Mouse (Mus musculus) embryonic facial prominence, embryonic 13.5 days (tissue): ENCODE data around the gene Vpreb3. TPM values are rescaled to one million over a fixed set of nuclear protein-coding genes. Genes with fewer than 3 reads are reported as not detected.
"Not testable (repeated sequence)": the region's sequence is repeated elsewhere in the genome, so short reads cannot be mapped to it uniquely, and the experiment has no call there.

Experiments
- ATAC-seq: fragments of 200-750 bp; cut with Nextera tagmentation; 2 replicates; pipeline ENCODE4 v1.8.0; 2017; ENCODE audit warnings: low read depth; ENCODE audit not compliant: insufficient number of reproducible peaks, insufficient read depth, low FRiP score, low TSS enrichment
- H3K27ac ChIP-seq: fragments of 300-500 bp; sonication (generic); 2 replicates; pipeline ENCODE4 v1.5.1; 2015; ENCODE audit warnings: moderate library complexity, mild to moderate bottlenecking, inconsistent platforms
- H3K27me3 ChIP-seq: fragments of 300-500 bp; sonication (generic); 2 replicates; pipeline ENCODE4 v1.6.1; 2015; ENCODE audit warnings: mild to moderate bottlenecking, inconsistent platforms
- H3K36me3 ChIP-seq: fragments of 300-500 bp; sonication (generic); 2 replicates; pipeline ENCODE4 v1.6.1; 2015; ENCODE audit warnings: mild to moderate bottlenecking, inconsistent platforms
- H3K4me1 ChIP-seq: fragments of 300-500 bp; sonication (generic); 2 replicates; pipeline ENCODE4 v1.6.1; 2015; ENCODE audit warnings: inconsistent platforms
- H3K4me2 ChIP-seq: fragments of 300-500 bp; sonication (generic); 2 replicates; pipeline ENCODE4 v1.6.1; 2015; ENCODE audit warnings: moderate library complexity, mild to moderate bottlenecking, inconsistent platforms
- H3K4me3 ChIP-seq: fragments of 300-500 bp; sonication (generic); 2 replicates; pipeline ENCODE4 v1.5.1; 2015; ENCODE audit warnings: mild to moderate bottlenecking, inconsistent platforms
- H3K9ac ChIP-seq: fragments of 300-500 bp; sonication (generic); 2 replicates; pipeline ENCODE4 v1.6.1; 2015; ENCODE audit warnings: mild to moderate bottlenecking, inconsistent platforms
- H3K9me3 ChIP-seq: fragments of 300-500 bp; sonication (generic); 2 replicates; pipeline ENCODE4 v1.6.1; 2016; ENCODE audit warnings: inconsistent platforms
- WGBS: fragments of 180-500 bp; shearing (Covaris S2); methylation state at CpG from one replicate; pipeline ENCODE4 v1.1.7; 2015; ENCODE audit warnings: mixed read lengths; 5-methylcytosine and 5-hydroxymethylcytosine counted together
- polyA plus RNA-seq: library from polyadenylated mRNA; unstranded; fragments of >200 nt; fragmentation: Nextera tagmentation; extraction: Ambion mirVana; gene quantifications from 2 replicates; pipeline ENCODE4 v1.2.1, GENCODE M21; 2015

Gene Vpreb3
- polyA plus RNA-seq, 1 experiment from 2014 or later = 0.37 TPM

DNA sequence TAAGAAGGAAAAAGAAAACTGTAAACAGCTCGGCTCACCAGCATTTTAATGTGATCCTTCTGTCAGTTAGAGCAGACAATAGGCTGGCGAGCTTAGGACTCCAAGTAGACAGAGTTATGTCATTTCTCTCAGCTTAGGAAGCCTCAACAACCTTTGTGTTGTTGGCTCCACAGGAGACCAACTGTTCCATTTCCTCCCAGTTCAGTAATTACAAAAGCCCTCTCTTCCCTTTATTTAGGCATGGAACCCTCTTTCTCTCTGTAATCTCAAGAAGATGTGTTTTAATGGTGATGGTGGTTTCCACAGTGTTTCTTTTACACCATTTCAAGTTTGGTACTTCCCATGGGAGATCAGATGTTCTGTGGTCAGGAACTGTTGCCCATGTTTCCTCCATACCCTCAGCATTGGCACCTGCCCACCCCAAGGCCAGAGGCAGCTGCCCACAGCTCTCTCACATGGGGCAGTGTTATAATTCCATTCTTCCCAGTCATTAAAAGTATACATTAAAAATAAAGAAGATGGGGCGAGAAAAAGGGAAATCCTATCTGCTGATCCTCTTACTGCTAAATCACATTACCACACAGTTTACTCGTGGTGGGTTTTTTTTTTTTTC lies 47.7 kb downstream of the Vpreb3 start:
- no peaks in the 10 kb centered on the region for H3K36me3 ChIP-seq
- no peak for ATAC-seq

DNA sequence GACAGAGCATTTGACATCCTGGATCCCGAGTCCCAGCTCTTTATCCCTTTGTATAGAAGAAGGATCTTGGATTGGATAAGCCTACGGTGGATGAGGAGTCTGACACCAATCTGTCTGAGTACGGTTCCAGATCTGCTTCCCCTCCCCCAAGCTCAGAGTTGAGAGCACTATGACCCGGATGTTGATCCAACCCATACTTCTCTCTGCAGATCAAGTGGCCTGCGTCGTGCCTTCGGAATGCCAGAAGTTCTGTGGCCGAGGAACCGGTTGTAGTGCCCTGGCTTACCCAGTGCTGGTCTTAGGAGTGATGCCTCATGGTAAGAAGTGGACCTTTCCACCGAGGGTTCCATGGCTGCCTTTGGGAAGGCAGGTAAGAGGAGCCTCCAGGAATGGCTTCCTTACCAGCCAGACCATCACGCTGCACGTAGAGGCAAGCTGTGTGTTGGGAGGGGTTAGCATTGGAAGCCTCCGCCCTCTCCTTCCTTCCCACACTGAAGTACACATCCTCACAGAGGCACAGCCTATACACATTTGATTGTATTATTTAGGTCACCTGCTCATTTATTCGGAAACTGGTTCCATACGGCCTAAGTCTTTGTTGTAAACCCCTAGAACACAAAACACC lies 50.9 kb downstream of the Vpreb3 start:
- no peaks in the 10 kb centered on the region for H3K4me1 ChIP-seq
- no peaks in the 10 kb centered on the region for H3K27me3 ChIP-seq
- no peak overlapping the region for H3K4me2 ChIP-seq
- H3K9me3 ChIP-seq = no peaks in the 10 kb centered on the region
- ATAC-seq = no peak
- H3K27ac ChIP-seq = no peak overlapping the region
- no peak overlapping the region for H3K4me3 ChIP-seq
- no peaks in the 10 kb centered on the region for H3K36me3 ChIP-seq
- no peak overlapping the region for H3K9ac ChIP-seq
- WGBS = 87% methylated on average over 15 of the region's 15 CpGs

More for the DNA sequence above, 47.7 kb downstream of the Vpreb3 start:
- Histone ChIP-seq H3K27me3 (no peaks in the 10 kb centered on the region), H3K27ac (no peak overlapping the region), H3K4me1 (no peaks in the 10 kb centered on the region), H3K4me3 (no peak overlapping the region), H3K4me2 (no peak overlapping the region), H3K9ac (no peak overlapping the region), H3K9me3 (no peaks in the 10 kb centered on the region)
- WGBS = 54% methylated on average over 4 of the region's 4 CpGs

DNA sequence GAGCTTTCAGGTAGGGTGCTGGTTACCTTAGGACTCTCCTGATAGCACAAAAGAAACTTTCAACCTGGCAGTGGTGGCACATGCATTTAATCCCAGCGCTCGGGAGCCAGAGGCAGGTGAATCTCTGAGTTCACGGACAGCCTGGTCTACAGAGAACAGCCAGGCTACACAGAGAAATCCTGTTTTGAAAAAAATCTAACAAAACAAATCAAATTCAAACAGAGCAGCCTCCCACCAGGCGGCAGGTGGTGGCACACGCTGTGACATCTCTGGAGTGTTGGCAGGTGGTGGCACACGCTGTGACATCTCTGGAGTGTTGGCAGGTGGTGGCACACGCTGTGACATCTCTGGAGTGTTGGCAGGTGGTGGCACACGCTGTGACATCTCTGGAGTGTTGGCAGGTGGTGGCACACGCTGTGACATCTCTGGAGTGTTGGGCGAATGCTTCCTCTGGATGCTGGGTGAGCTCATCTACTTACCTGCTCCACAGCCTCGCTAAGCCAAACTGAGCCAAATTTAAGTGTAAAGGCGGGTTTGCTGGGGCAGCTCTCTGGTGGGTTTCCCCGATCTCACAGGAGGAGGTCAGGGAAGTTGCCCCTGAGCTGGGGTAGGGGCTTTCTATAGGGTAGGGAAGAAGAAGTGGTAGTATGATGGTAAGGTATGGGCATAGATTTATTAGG lies 51.8 kb downstream of the Vpreb3 start:
- H3K36me3 ChIP-seq, ATAC-seq, H3K9ac ChIP-seq, H3K9me3 ChIP-seq, H3K27me3 ChIP-seq, H3K27ac ChIP-seq, H3K4me2 ChIP-seq, H3K4me3 ChIP-seq, H3K4me1 ChIP-seq: not testable (repeated sequence)
- WGBS = 79% methylated on average over 13 of the region's 13 CpGs

DNA sequence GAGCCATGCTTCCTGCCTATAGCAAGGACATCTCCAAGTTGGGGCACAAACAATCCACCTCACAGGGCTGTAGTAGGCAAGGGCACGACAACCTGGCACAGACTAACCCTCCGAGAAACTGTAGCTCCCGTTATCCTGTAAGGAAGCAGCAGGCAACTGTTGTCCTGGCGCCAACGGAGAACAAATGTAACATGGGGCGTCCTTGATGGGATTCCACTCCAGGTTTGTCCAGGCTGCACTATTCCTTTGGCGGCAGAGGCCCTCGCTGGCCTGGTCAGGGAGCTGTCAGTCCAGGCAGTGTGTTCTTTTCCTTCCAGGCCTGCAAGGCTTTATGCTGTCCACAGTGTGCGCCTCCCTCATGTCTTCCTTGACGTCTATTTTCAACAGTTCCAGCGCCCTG lies 52.6 kb downstream of the Vpreb3 start:
- H3K9ac ChIP-seq = no peak overlapping the region
- no peak for ATAC-seq
- H3K36me3 ChIP-seq = no peaks in the 10 kb centered on the region
- 88% methylated on average over 11 of the region's 11 CpGs for WGBS
- H3K4me2 ChIP-seq = no peak overlapping the region
- no peaks in the 10 kb centered on the region for H3K4me1 ChIP-seq
- no peaks in the 10 kb centered on the region for H3K27me3 ChIP-seq
- no peaks in the 10 kb centered on the region for H3K9me3 ChIP-seq
- H3K4me3 ChIP-seq = no peak overlapping the region
- H3K27ac ChIP-seq = no peak overlapping the region

DNA sequence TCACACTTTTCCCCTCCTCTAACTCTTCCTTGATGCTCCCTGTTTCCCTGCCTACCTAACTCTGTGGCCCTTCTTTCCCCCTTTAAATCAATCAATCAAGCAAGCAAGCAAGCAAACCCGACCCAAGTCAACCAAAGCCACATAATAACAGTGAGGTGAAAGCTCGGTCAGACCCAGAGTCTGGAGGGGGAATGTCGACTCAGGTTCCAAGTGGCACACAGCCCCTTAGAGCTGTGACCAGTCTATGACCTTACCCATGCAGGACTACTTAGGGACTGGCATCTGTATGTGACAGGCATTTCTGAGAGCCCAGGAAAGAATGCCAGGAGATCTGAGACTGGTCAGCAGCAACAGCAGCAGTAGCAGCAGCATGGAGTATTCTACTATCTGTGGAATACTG lies 53.5 kb downstream of the Vpreb3 start:
- Histone ChIP-seq H3K4me3 (no peak overlapping the region), H3K4me1 (no peaks in the 10 kb centered on the region)
- ATAC-seq = no peak

More for the DNA sequence above, 53.5 kb downstream of the Vpreb3 start:
- Histone ChIP-seq H3K9ac (no peak overlapping the region), H3K36me3 (no peaks in the 10 kb centered on the region), H3K27ac (no peak overlapping the region), H3K9me3 (no peaks in the 10 kb centered on the region), H3K4me2 (no peak overlapping the region), H3K27me3 (no peaks in the 10 kb centered on the region)
- 46% methylated on average over 3 of the region's 3 CpGs for WGBS

Other genes starting within 250 kb of the Vpreb3 start
- 30.0 and 33.9 TPM in 2 replicates for gene Cabin1, start 178.7 kb upstream of the Vpreb3 start, polyA plus RNA-seq
- 77.3 and 79.2 TPM in 2 replicates for gene Ddt, start 169.6 kb upstream of the Vpreb3 start, polyA plus RNA-seq
- not detected in 2 replicates for gene Gm20441, start 162.1 kb upstream of the Vpreb3 start, polyA plus RNA-seq
- 11.8 and 16.7 TPM in 2 replicates for gene Gstt3, start 161.6 kb upstream of the Vpreb3 start, polyA plus RNA-seq
- gene Gstt1, start 144.5 kb upstream of the Vpreb3 start, polyA plus RNA-seq = 9.9 and 17.6 TPM in 2 replicates
- gene Gstt4, start 120.5 kb upstream of the Vpreb3 start, polyA plus RNA-seq = not detected in 2 replicates
- 5.9 and 9.1 TPM in 2 replicates for gene Gstt2, start 105.6 kb upstream of the Vpreb3 start, polyA plus RNA-seq
- gene Mif, start 82.8 kb upstream of the Vpreb3 start, polyA plus RNA-seq = 1,667 and 1,727 TPM in 2 replicates
- gene Derl3, start 49.6 kb upstream of the Vpreb3 start, polyA plus RNA-seq = 2.6 and 3.9 TPM in 2 replicates
- 229 and 250 TPM in 2 replicates for gene Smarcb1, start 21.4 kb upstream of the Vpreb3 start, polyA plus RNA-seq
- gene Chchd10, start 9.9 kb upstream of the Vpreb3 start, polyA plus RNA-seq = 9.4 and 9.5 TPM in 2 replicates
- gene Mmp11, start 6.6 kb upstream of the Vpreb3 start, polyA plus RNA-seq = 123 and 136 TPM in 2 replicates
- 0.61 TPM in 1 of 2 replicates, not detected in the other for gene Gm867, start 2.4 kb upstream of the Vpreb3 start, polyA plus RNA-seq
- gene Gm5134, start 11.5 kb downstream of the Vpreb3 start, polyA plus RNA-seq = not detected in 2 replicates
- gene Zfp280b, start 89.6 kb downstream of the Vpreb3 start, polyA plus RNA-seq = 18.9 and 19.1 TPM in 2 replicates
- not detected in 2 replicates for gene Slc5a4b, start 167.9 kb downstream of the Vpreb3 start, polyA plus RNA-seq
- gene Slc5a4a, start 204.4 kb downstream of the Vpreb3 start, polyA plus RNA-seq = not detected in 2 replicates